Mouse (Mus musculus) heart, postnatal 0 days (tissue): ENCODE results near the gene Grid1. TPM values are rescaled to one million over a fixed set of nuclear protein-coding genes. Genes with fewer than 3 reads are reported as not detected.

Experiments used
- ATAC-seq: fragments of 200-750 bp; cut with Nextera tagmentation; 2 replicates; pipeline ENCODE4 v1.8.0; 2017; ENCODE audit warnings: low read depth, moderate number of reproducible peaks, moderate library complexity; ENCODE audit not compliant: insufficient read depth
- DNase-seq: peaks from one replicate; pipeline ENCODE4 v3.0.0-alpha.2; 2016; ENCODE audit warnings: low spot score
- H3K27ac ChIP-seq: fragments of 300-500 bp; sonication (generic); 2 replicates; pipeline ENCODE4 v1.5.1; 2014; ENCODE audit warnings: low read depth, mild to moderate bottlenecking
- H3K27me3 ChIP-seq: fragments of 300-500 bp; sonication (generic); 2 replicates; pipeline ENCODE4 v1.6.1; 2014; ENCODE audit warnings: low read length, mixed read lengths; ENCODE audit not compliant: control insufficient read depth, insufficient read depth
- H3K36me3 ChIP-seq: fragments of 300-500 bp; sonication (generic); replicated peaks from 2 replicates; pipeline ENCODE4 v1.6.1; 2014; ENCODE audit warnings: low read length, mixed read lengths; ENCODE audit not compliant: control insufficient read depth, insufficient read depth
- H3K4me1 ChIP-seq: fragments of 300-500 bp; sonication (generic); 2 replicates; pipeline ENCODE4 v1.6.1; 2014; ENCODE audit warnings: antibody characterized with exemption; ENCODE audit not compliant: control insufficient read depth, insufficient read depth
- H3K4me2 ChIP-seq: fragments of 300-500 bp; sonication (generic); 2 replicates; pipeline ENCODE4 v1.6.1; 2014; ENCODE audit warnings: low read depth, mild to moderate bottlenecking, low read length, moderate library complexity
- H3K4me3 ChIP-seq: fragments of 300-500 bp; sonication (generic); 2 replicates; pipeline ENCODE4 v1.5.1; 2014; ENCODE audit warnings: low read depth, low read length
- H3K9ac ChIP-seq: fragments of 300-500 bp; sonication (generic); replicated peaks from 2 replicates; pipeline ENCODE4 v1.6.1; 2014; ENCODE audit warnings: low read depth, low read length, mixed read lengths
- H3K9me3 ChIP-seq: fragments of 300-500 bp; sonication (generic); replicated peaks from 2 replicates; pipeline ENCODE4 v1.6.1; 2016; ENCODE audit warnings: low read length; ENCODE audit not compliant: control insufficient read depth
- CTCF ChIP-seq: IDR thresholded peaks from 2 replicates; pipeline ENCODE4 v1.5.1; 2016; ENCODE audit warnings: antibody characterized with exemption, control low read depth, low read depth
- EP300 ChIP-seq: IDR thresholded peaks from 2 replicates; pipeline ENCODE4 v1.6.1; 2016; ENCODE audit warnings: antibody characterized with exemption, low read depth
- WGBS: fragments of 180-500 bp; shearing (Covaris S2); extraction: QIAGEN DNeasy Blood & Tissue Kit; methylation state at CpG from one replicate; pipeline ENCODE4 v1.1.7; 2014; 5-methylcytosine and 5-hydroxymethylcytosine counted together
- polyA plus RNA-seq: library from polyadenylated mRNA; unstranded; fragments of >200 nt; fragmentation: Nextera tagmentation; extraction: Ambion mirVana; gene quantifications from 2 replicates; pipeline ENCODE4 v1.2.1, GENCODE M21; 2015
- total RNA-seq: library from RNA; depleted of rRNA; stranded (reverse); fragments of >200 nt; gene quantifications from 2 replicates; pipeline ENCODE4 v1.2.3, GENCODE M21; 2014; ENCODE audit warnings: low replicate concordance

Grid1 gene
- total and polyA plus RNA-seq, 2 experiments from 2014 or later, result 0.05 TPM; not detected in 1

- Histone ChIP-seq H3K9ac (no peak overlapping the region), H3K27me3 (no peaks in the 10 kb centered on the region), H3K4me1 (no peaks in the 10 kb centered on the region), H3K27ac (no peak overlapping the region), H3K4me2 (no peak overlapping the region), H3K36me3 (no peaks in the 10 kb centered on the region), H3K4me3 (no peak overlapping the region), H3K9me3 (no peaks in the 10 kb centered on the region)
- 73% methylated on average over 3 of the region's 3 CpGs for WGBS
- DNase-seq (no peak), ATAC-seq (no peak)
- no peak for TF ChIP-seq CTCF
- TF ChIP-seq EP300, result no peak
Measured at GRCm38 (mm10) chr14:34837145-34837544, 17.2 kb downstream of the Grid1 start.

DNA sequence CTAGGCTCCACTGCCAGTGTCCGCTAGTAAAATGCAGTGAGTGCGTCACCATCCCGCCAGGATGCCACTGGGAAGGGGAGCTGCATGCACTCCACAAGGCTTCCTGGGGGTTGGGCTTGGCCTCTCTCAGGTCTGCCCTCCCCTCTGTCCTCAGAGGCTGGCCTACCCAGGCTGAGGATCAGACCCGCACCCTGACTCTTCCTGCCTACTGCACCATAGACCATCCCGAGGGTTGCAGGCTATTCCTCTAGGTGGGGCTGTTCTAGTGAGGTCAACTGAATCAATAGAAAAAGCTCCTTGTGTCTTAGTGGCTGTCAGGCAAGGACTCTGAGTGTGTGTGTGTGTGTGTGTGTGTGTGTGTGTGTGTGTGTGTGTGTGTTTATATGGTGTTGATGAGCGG is 19.1 kb downstream of the Grid1 start:
- Histone ChIP-seq H3K9me3 (no peaks in the 10 kb centered on the region), H3K9ac (no peak overlapping the region), H3K27me3 (no peaks in the 10 kb centered on the region), H3K4me3 (no peak overlapping the region), H3K4me1 (no peaks in the 10 kb centered on the region), H3K27ac (no peak overlapping the region), H3K36me3 (no peaks in the 10 kb centered on the region), H3K4me2 (no peak overlapping the region)
- ATAC-seq (no peak), DNase-seq (no peak)
- 48% methylated on average over 6 of the region's 6 CpGs for WGBS
- TF ChIP-seq EP300 (no peak), CTCF (no peak)

- H3K27me3 ChIP-seq, result no peaks in the 10 kb centered on the region
- no peaks in the 10 kb centered on the region for H3K9me3 ChIP-seq
- H3K4me1 ChIP-seq, result no peaks in the 10 kb centered on the region
- no peak for TF ChIP-seq EP300
- no peak for TF ChIP-seq CTCF
- no peak for DNase-seq
- H3K4me2 ChIP-seq, result no peak overlapping the region
- H3K27ac ChIP-seq, result no peak overlapping the region
- no peak overlapping the region for H3K4me3 ChIP-seq
- H3K36me3 ChIP-seq, result no peaks in the 10 kb centered on the region
- WGBS, result 80% methylated on average over 4 of the region's 4 CpGs
- H3K9ac ChIP-seq, result no peak overlapping the region
- no peak for ATAC-seq
Measured at GRCm38 (mm10) chr14:34839898-34840297, 20.0 kb downstream of the Grid1 start.

GRCm38 (mm10) chr14:34843579-34843978 is 23.7 kb downstream of the Grid1 start:
- WGBS, result 71% methylated on average over 5 of the region's 5 CpGs
- H3K4me2 ChIP-seq, result no peak overlapping the region

GRCm38 (mm10) chr14:34844166-34844565 is 24.3 kb downstream of the Grid1 start:
- Histone ChIP-seq H3K36me3 (no peaks in the 10 kb centered on the region), H3K4me3 (no peak overlapping the region), H3K27me3 (no peaks in the 10 kb centered on the region), H3K4me1 (no peaks in the 10 kb centered on the region), H3K9me3 (no peaks in the 10 kb centered on the region), H3K27ac (no peak overlapping the region), H3K4me2 (no peak overlapping the region), H3K9ac (no peak overlapping the region)
- TF ChIP-seq EP300, result no peak
- TF ChIP-seq CTCF, result no peak
- DNase-seq, result no peak
- WGBS, result 84% methylated on average over 3 of the region's 3 CpGs
- no peak for ATAC-seq

More at GRCm38 (mm10) chr14:34843579-34843978, 23.7 kb downstream of the Grid1 start:
- Histone ChIP-seq H3K4me3 (no peak overlapping the region), H3K36me3 (no peaks in the 10 kb centered on the region), H3K9me3 (no peaks in the 10 kb centered on the region), H3K4me1 (no peaks in the 10 kb centered on the region), H3K27me3 (no peaks in the 10 kb centered on the region), H3K27ac (no peak overlapping the region), H3K9ac (no peak overlapping the region)
- ATAC-seq (no peak), DNase-seq (no peak)
- TF ChIP-seq CTCF (no peak), EP300 (no peak)

DNA sequence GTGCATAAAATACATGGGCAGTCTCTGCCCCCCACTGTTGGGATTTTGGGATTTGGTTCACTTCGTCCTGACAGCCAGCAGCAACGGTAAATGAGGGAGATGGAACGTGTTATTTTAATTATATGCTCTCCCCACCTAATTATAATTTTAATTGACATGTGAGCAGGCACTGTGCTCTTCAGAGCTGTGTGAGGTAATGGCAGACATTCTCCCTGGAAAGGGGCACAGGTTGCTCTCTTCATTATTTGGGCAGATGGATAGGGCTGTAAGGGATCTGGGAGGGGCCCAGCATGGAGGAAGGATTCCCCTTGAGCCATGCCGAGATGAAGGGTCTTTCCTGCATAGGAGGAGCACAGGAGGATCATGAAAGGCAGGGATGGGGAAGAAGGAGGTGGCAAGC is 26.9 kb downstream of the Grid1 start:
- ATAC-seq, result no peak
- Histone ChIP-seq H3K27me3 (no peaks in the 10 kb centered on the region), H3K36me3 (no peaks in the 10 kb centered on the region), H3K4me2 (no peak overlapping the region), H3K4me3 (no peak overlapping the region), H3K4me1 (no peaks in the 10 kb centered on the region), H3K9me3 (no peaks in the 10 kb centered on the region), H3K27ac (no peak overlapping the region), H3K9ac (no peak overlapping the region)
- DNase-seq, result no peak
- no peak for TF ChIP-seq CTCF
- no peak for TF ChIP-seq EP300
- 59% methylated on average over 4 of the region's 4 CpGs for WGBS
